ENCODE assay signal across 28 mouse cellular contexts in genomic region chr3:75747897-75748296, GRCm38 (mm10). TPM values are rescaled to one million over a fixed set of nuclear protein-coding genes. Genes with fewer than 3 reads are reported as not detected.
DNase-seq lines count a peak whose midpoint lies in the region; ATAC-seq and TF ChIP-seq lines count a peak whose summit lies in the region.
"Had no signal": no experiment of that assay in that cellular context is flagged by ENCODE, and none has a peak within 500 bp of the region (broad histone marks: within the 10 kb centered on the region; RNA-seq: fewer than 3 reads in every experiment).

Gene Gm29133, plus strand, starts transcription at chr3:75748197.

- no peak for ATAC-seq in hindbrain, postnatal 0 days
- ATAC-seq in hindbrain, embryonic 11.5 days (ENCODE audit: low FRiP score): no peak
- no peak for ATAC-seq in forebrain, embryonic 12.5 days (ENCODE audit: low FRiP score)
- ATAC-seq: activated CD4-positive, CD25-positive, alpha-beta regulatory T cell, adult 4 months; forebrain, embryonic 13.5 days; forebrain, postnatal 0 days; inflammation-experienced regulatory T-cells, adult 6 months; intestine, postnatal 0 days; Patski had no signal

- no peak within 1 kb of the TSS for H3K27ac ChIP-seq in hindbrain, postnatal 0 days
- no peak within 1 kb of the TSS for H3K27ac ChIP-seq in hindbrain, embryonic 11.5 days (ENCODE audit: low read depth, low read length)
- no peak within 1 kb of the TSS for H3K27ac ChIP-seq in forebrain, embryonic 12.5 days
- H3K27ac ChIP-seq: embryonic facial prominence, embryonic 12.5 days; forebrain, embryonic 13.5 days; hindbrain, embryonic 10.5 days; hindbrain, embryonic 15.5 days had no signal

- TF ChIP-seq CTCF in hindbrain, postnatal 0 days (IDR thresholded peaks at IDR 0.05; ENCODE audit: low read depth): no peak

- no peaks in the 10 kb centered on the region for H3K4me1 ChIP-seq in hindbrain, postnatal 0 days (ENCODE audit: insufficient read depth, low read length)
- H3K4me1 ChIP-seq in hindbrain, embryonic 11.5 days (replicated peaks; ENCODE audit: control insufficient read depth, insufficient read depth, low read length): no peaks in the 10 kb centered on the region
- H3K4me1 ChIP-seq in forebrain, embryonic 12.5 days: no peaks in the 10 kb centered on the region
- H3K4me1 ChIP-seq: embryonic facial prominence, embryonic 12.5 days; forebrain, embryonic 13.5 days; heart, embryonic 12.5 days; hindbrain, embryonic 10.5 days; hindbrain, embryonic 15.5 days had no signal

- H3K4me2 ChIP-seq in hindbrain, postnatal 0 days (ENCODE audit: low read depth, low read length): no peak within 1 kb of the TSS
- no peak within 1 kb of the TSS for H3K4me2 ChIP-seq in hindbrain, embryonic 11.5 days (replicated peaks; ENCODE audit: low read depth, low read length)
- H3K4me2 ChIP-seq in forebrain, embryonic 12.5 days: no peak within 1 kb of the TSS
- H3K4me2 ChIP-seq: embryonic facial prominence, embryonic 12.5 days; forebrain, embryonic 13.5 days; heart, embryonic 12.5 days; hindbrain, embryonic 15.5 days had no signal

- no peaks in the 10 kb centered on the region for H3K27me3 ChIP-seq in hindbrain, postnatal 0 days (ENCODE audit: insufficient read depth, low read length)
- no peaks in the 10 kb centered on the region for H3K27me3 ChIP-seq in hindbrain, embryonic 11.5 days (ENCODE audit: control insufficient read depth, insufficient read depth, low read length)
- H3K27me3 ChIP-seq in forebrain, embryonic 12.5 days: no peaks in the 10 kb centered on the region
- H3K27me3 ChIP-seq: CH12.LX; embryonic facial prominence, embryonic 12.5 days; forebrain, embryonic 13.5 days; heart, embryonic 12.5 days; hindbrain, embryonic 15.5 days had no signal

- WGBS in hindbrain, postnatal 0 days: 50% methylated on average over 5 of the region's 5 CpGs
- WGBS in hindbrain, embryonic 11.5 days: 70% methylated on average over 5 of the region's 5 CpGs
- WGBS in forebrain, embryonic 12.5 days: 72% methylated on average over 5 of the region's 5 CpGs

- DNase-seq in gastrocnemius, adult 18-20 months (ENCODE audit: low spot score): peak; percentile 46
- no peak for DNase-seq in gastrocnemius, adult 8-10 months (ENCODE audit: low spot score in 2 of 2)
- peak; percentile 9 for DNase-seq in hindbrain, postnatal 0 days (ENCODE audit: low spot score)
- DNase-seq in hindbrain, embryonic 11.5 days (ENCODE audit: low spot score): no peak
- DNase-seq in embryo, embryonic 11 days: peak; percentile 4
- DNase-seq in kidney, adult 8-10 months: no peak
- DNase-seq: adrenal gland, postnatal 25 days; cerebellum, adult 18-20 months; cerebellum, adult 9-11 months; forebrain, postnatal 0 days; kidney, adult 9 months had no signal

- no peak within 1 kb of the TSS for H3K9ac ChIP-seq in hindbrain, postnatal 0 days (replicated peaks; ENCODE audit: low read length)
- no peak within 1 kb of the TSS for H3K9ac ChIP-seq in hindbrain, embryonic 11.5 days (ENCODE audit: low read depth, low read length)
- no peak within 1 kb of the TSS for H3K9ac ChIP-seq in forebrain, embryonic 12.5 days
- H3K9ac ChIP-seq: embryonic facial prominence, embryonic 12.5 days; forebrain, embryonic 13.5 days; forebrain, postnatal 0 days; heart, embryonic 12.5 days; hindbrain, embryonic 15.5 days had no signal

- no peak within 1 kb of the TSS for H3K4me3 ChIP-seq in hindbrain, postnatal 0 days (ENCODE audit: low read length)
- no peak within 1 kb of the TSS for H3K4me3 ChIP-seq in hindbrain, embryonic 11.5 days (ENCODE audit: low read depth, low read length)
- H3K4me3 ChIP-seq in forebrain, embryonic 12.5 days (replicated peaks): no peak within 1 kb of the TSS
- H3K4me3 ChIP-seq: embryonic facial prominence, embryonic 12.5 days; forebrain, embryonic 13.5 days; heart, embryonic 12.5 days; hindbrain, embryonic 10.5 days; hindbrain, embryonic 15.5 days had no signal

- H3K36me3 ChIP-seq in hindbrain, postnatal 0 days (ENCODE audit: insufficient read depth, low read length): no peaks in the 10 kb centered on the region
- no peaks in the 10 kb centered on the region for H3K36me3 ChIP-seq in hindbrain, embryonic 11.5 days (ENCODE audit: control insufficient read depth, insufficient read depth, low read length)
- no peaks in the 10 kb centered on the region for H3K36me3 ChIP-seq in forebrain, embryonic 12.5 days (replicated peaks)
- H3K36me3 ChIP-seq: embryonic facial prominence, embryonic 12.5 days; heart, embryonic 12.5 days; hindbrain, embryonic 10.5 days; hindbrain, embryonic 15.5 days had no signal

- no peaks in the 10 kb centered on the region for H3K9me3 ChIP-seq in hindbrain, postnatal 0 days (ENCODE audit: low read length)
- no peaks in the 10 kb centered on the region for H3K9me3 ChIP-seq in hindbrain, embryonic 11.5 days (ENCODE audit: control insufficient read depth, low read length)
- no peaks in the 10 kb centered on the region for H3K9me3 ChIP-seq in forebrain, embryonic 12.5 days
- H3K9me3 ChIP-seq: embryonic facial prominence, embryonic 12.5 days; forebrain, embryonic 13.5 days; heart, embryonic 12.5 days; hindbrain, embryonic 10.5 days; hindbrain, embryonic 15.5 days had no signal

RNA-seq across cellular contexts. Expression of gene Gm29133, which starts in this region (rescaled TPM):
- total RNA-seq in gastrocnemius, adult 18-20 months (2021): not detected
- not detected for total RNA-seq in gastrocnemius, adult 8-10 months (2022)
- total RNA-seq in hindbrain, postnatal 0 days (2014; rRNA removed): not detected in 2 replicates
- not detected in 2 replicates for polyA plus RNA-seq in hindbrain, postnatal 0 days (2015; fragmentation: Nextera tagmentation; extraction: Ambion mirVana)
- polyA plus RNA-seq in hindbrain, embryonic 11.5 days (2014; fragmentation: Nextera tagmentation; extraction: Ambion mirVana): not detected in 2 replicates
- not detected in 2 replicates for polyA plus RNA-seq in forebrain, embryonic 12.5 days (2016; fragmentation: Nextera tagmentation; extraction: Ambion mirVana)
- total RNA-seq: adrenal gland, adult 18-20 months; adrenal gland, postnatal 25 days; CH12.LX; common myeloid progenitor, adult 5-6 weeks; forebrain, postnatal 0 days; granulocyte monocyte progenitor cell, adult 5-6 weeks; heart, adult 8-10 months; heart, postnatal 25 days had no signal
- polyA plus RNA-seq: activated CD4-positive, CD25-positive, alpha-beta regulatory T cell, adult 4 months; embryonic facial prominence, embryonic 12.5 days; forebrain, embryonic 13.5 days; forebrain, postnatal 0 days; heart, embryonic 12.5 days; heart, embryonic 16.5 days; hindbrain, embryonic 10.5 days; hindbrain, embryonic 15.5 days; inflammation-experienced regulatory T-cells, adult 6 months; intestine, postnatal 0 days; Patski had no signal

Comparison
In these comparisons a context has a peak if more than half of its experiments do, and no peak if none do; other contexts are left out.
1. Peak in DNase-seq in gastrocnemius, adult 18-20 months; RNA of the gene not detected or under 1 TPM.
2. Peak in DNase-seq in hindbrain, postnatal 0 days; RNA of the gene not detected or under 1 TPM.